Mouse (Mus musculus) midbrain, embryonic 13.5 days (tissue): ENCODE data around the gene Lamb2. TPM values are rescaled to one million over a fixed set of nuclear protein-coding genes. Genes with fewer than 3 reads are reported as not detected.

Experiments used
- ATAC-seq: fragments of 200-750 bp; cut with Nextera tagmentation; 2 replicates; pipeline ENCODE4 v1.8.0; 2017; ENCODE audit warnings: mild to moderate bottlenecking, moderate TSS enrichment, moderate library complexity
- H3K27ac ChIP-seq: fragments of 300-500 bp; sonication (generic); 2 replicates; pipeline ENCODE4 v1.5.1; 2015; ENCODE audit warnings: inconsistent platforms, mild to moderate bottlenecking, moderate library complexity
- H3K27me3 ChIP-seq: fragments of 300-500 bp; sonication (generic); 2 replicates; pipeline ENCODE4 v1.6.1; 2015; ENCODE audit warnings: mild to moderate bottlenecking, inconsistent platforms
- H3K36me3 ChIP-seq: fragments of 300-500 bp; sonication (generic); 2 replicates; pipeline ENCODE4 v1.6.1; 2015; ENCODE audit warnings: mild to moderate bottlenecking, inconsistent platforms
- H3K4me1 ChIP-seq: fragments of 300-500 bp; sonication (generic); replicated peaks from 2 replicates; pipeline ENCODE4 v1.6.1; 2015; ENCODE audit warnings: inconsistent platforms
- H3K4me2 ChIP-seq: fragments of 300-500 bp; sonication (generic); replicated peaks from 2 replicates; pipeline ENCODE4 v1.6.1; 2015; ENCODE audit warnings: moderate library complexity, mild to moderate bottlenecking, inconsistent platforms
- H3K4me3 ChIP-seq: fragments of 300-500 bp; sonication (generic); replicated peaks from 2 replicates; pipeline ENCODE4 v1.5.1; 2015; ENCODE audit warnings: mild to moderate bottlenecking, inconsistent platforms
- H3K9ac ChIP-seq: fragments of 300-500 bp; sonication (generic); replicated peaks from 2 replicates; pipeline ENCODE4 v1.6.1; 2015; ENCODE audit warnings: mild to moderate bottlenecking, inconsistent platforms
- H3K9me3 ChIP-seq: fragments of 300-500 bp; sonication (generic); 2 replicates; pipeline ENCODE4 v1.6.1; 2016; ENCODE audit warnings: mild to moderate bottlenecking, inconsistent platforms
- WGBS: fragments of 180-500 bp; shearing (Covaris S2); methylation state at CpG from one replicate; pipeline ENCODE4 v1.1.7; 2015; 5-methylcytosine and 5-hydroxymethylcytosine counted together
- polyA plus RNA-seq: library from polyadenylated mRNA; unstranded; fragments of >200 nt; fragmentation: Nextera tagmentation; extraction: Ambion mirVana; gene quantifications from 2 replicates; pipeline ENCODE4 v1.2.1, GENCODE M21; 2015

The Lamb2 gene
- polyA plus RNA-seq, 1 experiment from 2014 or later, result 24.1 TPM

DNA sequence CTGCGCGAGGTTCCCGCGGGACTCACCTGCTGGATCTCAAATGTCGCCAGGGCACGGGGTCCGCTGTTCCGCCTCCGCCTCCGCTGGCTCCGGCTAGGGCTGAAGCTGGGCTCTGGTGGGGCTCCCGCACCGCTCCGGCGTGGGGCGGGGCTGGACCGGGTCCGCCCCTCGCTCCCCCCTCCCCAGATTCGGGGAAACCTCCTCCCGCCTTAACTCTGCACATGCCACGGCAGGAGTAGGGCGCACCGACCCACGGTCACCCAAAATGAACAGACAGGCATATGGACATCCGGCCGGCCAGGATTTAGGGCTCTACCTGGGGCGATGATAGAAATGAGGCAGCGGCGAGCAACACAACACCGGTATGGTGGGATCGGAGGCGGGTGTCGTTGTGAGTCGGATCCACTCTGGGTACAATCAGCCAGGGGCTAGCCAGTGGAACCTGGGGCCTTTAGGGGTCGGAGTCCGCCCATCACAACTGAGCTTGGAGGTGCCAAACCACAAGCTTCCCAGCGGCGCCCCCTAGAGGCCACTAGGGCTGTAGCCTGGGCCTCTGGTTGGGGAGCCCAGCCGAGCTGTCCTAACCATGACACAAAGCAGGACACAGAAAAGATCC, 27.1 kb upstream of the Lamb2 start:
- peak overlapping the region; percentile 93 for H3K27ac ChIP-seq
- peak overlapping the region; percentile 83 for H3K9ac ChIP-seq
- H3K27me3 ChIP-seq, result no peaks in the 10 kb centered on the region
- H3K36me3 ChIP-seq, result peaks cover 17% of the 10 kb centered on the region
- H3K4me1 ChIP-seq, result peaks cover 54% of the 10 kb centered on the region
- under 1% methylated on average over 40 of the region's 40 CpGs for WGBS
- peak overlapping the region; percentile 74 for H3K4me2 ChIP-seq
- H3K9me3 ChIP-seq, result no peaks in the 10 kb centered on the region
- peak; percentile 83 for ATAC-seq
- peak overlapping the region; percentile 61 for H3K4me3 ChIP-seq

DNA sequence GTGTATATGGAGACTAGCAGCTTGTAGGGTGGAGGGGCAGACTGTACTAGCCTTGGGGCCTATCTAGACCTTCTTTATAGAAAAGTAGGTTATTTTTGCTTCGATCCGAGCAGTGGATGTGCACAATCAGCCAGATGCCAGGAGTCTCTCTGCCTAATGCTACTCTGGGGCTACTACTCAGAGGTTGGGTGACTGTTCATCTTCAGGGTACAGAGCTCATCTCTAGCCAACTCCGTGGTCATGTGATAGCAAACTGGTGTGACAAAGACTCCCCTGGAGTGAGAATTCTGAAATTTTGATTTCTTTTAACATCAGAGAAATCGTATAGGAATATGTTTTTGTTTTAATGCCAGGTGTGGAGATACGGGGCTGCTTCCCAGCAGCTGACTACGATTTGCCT, 26.6 kb upstream of the Lamb2 start:
- WGBS, result 51% methylated on average over 6 of the region's 6 CpGs
- H3K4me1 ChIP-seq, result peaks cover 54% of the 10 kb centered on the region
- H3K36me3 ChIP-seq, result peaks cover 12% of the 10 kb centered on the region
- no peaks in the 10 kb centered on the region for H3K27me3 ChIP-seq
- ATAC-seq, result peak; percentile 26; the same call in 1 of the 2 replicates
- peak overlapping the region; percentile 83 for H3K9ac ChIP-seq
- no peaks in the 10 kb centered on the region for H3K9me3 ChIP-seq
- H3K4me3 ChIP-seq, result peak overlapping the region; percentile 61
- H3K4me2 ChIP-seq, result peak overlapping the region; percentile 74
- peak overlapping the region; percentile 93 for H3K27ac ChIP-seq

DNA sequence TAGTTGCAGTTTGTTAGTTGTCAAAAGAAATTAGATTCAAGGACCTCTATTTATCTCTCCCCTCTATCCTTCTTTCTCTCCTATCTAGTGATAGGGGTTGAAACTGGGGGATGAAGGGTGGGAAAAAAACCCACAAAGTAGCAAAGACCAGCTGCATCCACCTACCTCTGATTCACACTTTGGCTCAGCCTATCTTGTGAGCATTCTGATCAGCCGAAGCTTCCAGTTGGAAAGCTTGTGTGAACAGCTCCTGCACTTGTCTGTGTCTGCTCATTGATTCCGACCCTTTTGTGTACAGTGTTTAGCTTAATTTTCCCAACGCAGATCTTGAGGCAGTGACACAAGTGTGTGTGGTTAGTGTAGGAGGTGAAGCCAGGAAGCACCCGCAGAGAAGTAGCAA, 26.1 kb upstream of the Lamb2 start:
- Histone ChIP-seq H3K4me2 (peak overlapping the region; percentile 74), H3K9ac (peak overlapping the region; percentile 83), H3K27ac (peak overlapping the region; percentile 93), H3K9me3 (no peaks in the 10 kb centered on the region), H3K36me3 (peaks cover 7% of the 10 kb centered on the region), H3K4me3 (peak overlapping the region; percentile 61), H3K4me1 (peaks cover 52% of the 10 kb centered on the region), H3K27me3 (no peaks in the 10 kb centered on the region)
- 87% methylated on average over 4 of the region's 4 CpGs for WGBS
- ATAC-seq, result no peak

- H3K36me3 ChIP-seq, result no peaks in the 10 kb centered on the region
- H3K27ac ChIP-seq, result no peak overlapping the region
- no peak overlapping the region for H3K4me3 ChIP-seq
- no peak overlapping the region for H3K4me2 ChIP-seq
- 0 out of 2 replicates have a peak, but pooled peaks cover 2% of the 10 kb centered on the region for H3K27me3 ChIP-seq
- ATAC-seq, result no peak
- peaks cover 43% of the 10 kb centered on the region for H3K4me1 ChIP-seq
- 0 out of 2 replicates have a peak overlapping the region, but pooled peaks have one; percentile 17 for H3K9ac ChIP-seq
- 90% methylated on average over 6 of the region's 6 CpGs for WGBS
- H3K9me3 ChIP-seq, result no peaks in the 10 kb centered on the region
Observed at GRCm38 (mm10) chr9:108454429-108454828, 25.1 kb upstream of the Lamb2 start.

GRCm38 (mm10) chr9:108455747-108456571, 23.6 kb upstream of the Lamb2 start:
- Histone ChIP-seq H3K4me1 (peaks cover 29% of the 10 kb centered on the region), H3K27me3 (0 out of 2 replicates have a peak, but pooled peaks cover 2% of the 10 kb centered on the region), H3K36me3 (no peaks in the 10 kb centered on the region), H3K27ac (no peak overlapping the region), H3K4me2 (no peak overlapping the region), H3K4me3 (no peak overlapping the region), H3K9ac (no peak overlapping the region), H3K9me3 (no peaks in the 10 kb centered on the region)
- 83% methylated on average over 12 of the region's 12 CpGs for WGBS
- no peak for ATAC-seq

- H3K4me2 ChIP-seq, result no peak overlapping the region
- H3K27ac ChIP-seq, result no peak overlapping the region
- peaks cover 29% of the 10 kb centered on the region for H3K4me1 ChIP-seq
- WGBS, result 85% methylated on average over 10 of the region's 10 CpGs
- 0 out of 2 replicates have a peak, but pooled peaks cover 2% of the 10 kb centered on the region for H3K27me3 ChIP-seq
- no peak overlapping the region for H3K4me3 ChIP-seq
- ATAC-seq, result no peak
- no peaks in the 10 kb centered on the region for H3K9me3 ChIP-seq
- H3K9ac ChIP-seq, result no peak overlapping the region
- no peaks in the 10 kb centered on the region for H3K36me3 ChIP-seq
Observed at GRCm38 (mm10) chr9:108456953-108457352, 22.6 kb upstream of the Lamb2 start.

DNA sequence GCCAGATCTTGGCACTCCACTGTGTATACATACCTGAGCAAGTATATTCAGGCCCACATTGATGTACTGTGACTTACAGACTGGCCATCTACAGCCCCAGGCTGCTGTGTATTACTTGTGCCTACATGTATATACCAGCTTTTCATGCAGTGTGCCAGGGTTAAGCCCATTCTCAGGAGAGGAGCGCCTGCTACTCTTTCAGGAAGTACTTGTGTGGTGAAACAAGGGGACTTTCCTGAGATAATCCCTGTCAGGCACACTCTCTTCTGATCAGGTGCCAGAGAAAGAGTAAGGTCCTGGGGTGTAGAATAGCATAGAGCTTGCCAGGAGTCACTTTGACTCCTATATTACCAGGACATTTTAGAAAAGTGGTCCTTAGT, 19.6 kb upstream of the Lamb2 start:
- ATAC-seq, result peak; percentile 49
- H3K27me3 ChIP-seq, result 0 out of 2 replicates have a peak, but pooled peaks cover 2% of the 10 kb centered on the region
- H3K4me3 ChIP-seq, result peak overlapping the region; percentile 89
- H3K27ac ChIP-seq, result peak overlapping the region; percentile 85; the same call in 1 of the 2 replicates
- H3K4me2 ChIP-seq, result peak overlapping the region; percentile 81
- H3K4me1 ChIP-seq, result peaks cover 17% of the 10 kb centered on the region
- WGBS, result 82% methylated on average over 1 of the region's 1 CpGs
- no peak overlapping the region for H3K9ac ChIP-seq
- no peaks in the 10 kb centered on the region for H3K9me3 ChIP-seq
- H3K36me3 ChIP-seq, result peaks cover 28% of the 10 kb centered on the region

- Histone ChIP-seq H3K4me3 (peak within 1 kb of the TSS; percentile 89), H3K9me3 (no peaks in the 10 kb centered on the region), H3K4me2 (peak within 1 kb of the TSS; percentile 81), H3K27ac (peak within 1 kb of the TSS; percentile 85), H3K27me3 (0 out of 2 replicates have a peak, but pooled peaks cover 2% of the 10 kb centered on the region), H3K36me3 (peaks cover 34% of the 10 kb centered on the region), H3K4me1 (peaks cover 17% of the 10 kb centered on the region), H3K9ac (peak within 1 kb of the TSS; percentile 91)
- WGBS, result under 1% methylated on average over 52 of the region's 52 CpGs
- peak; percentile 83 for ATAC-seq
Observed at GRCm38 (mm10) chr9:108460319-108461178, 19.0 kb upstream of the Lamb2 start, which contains the start of gene Ccdc71. TSS of gene Ccdc71 (plus strand) at chr9:108460527.

DNA sequence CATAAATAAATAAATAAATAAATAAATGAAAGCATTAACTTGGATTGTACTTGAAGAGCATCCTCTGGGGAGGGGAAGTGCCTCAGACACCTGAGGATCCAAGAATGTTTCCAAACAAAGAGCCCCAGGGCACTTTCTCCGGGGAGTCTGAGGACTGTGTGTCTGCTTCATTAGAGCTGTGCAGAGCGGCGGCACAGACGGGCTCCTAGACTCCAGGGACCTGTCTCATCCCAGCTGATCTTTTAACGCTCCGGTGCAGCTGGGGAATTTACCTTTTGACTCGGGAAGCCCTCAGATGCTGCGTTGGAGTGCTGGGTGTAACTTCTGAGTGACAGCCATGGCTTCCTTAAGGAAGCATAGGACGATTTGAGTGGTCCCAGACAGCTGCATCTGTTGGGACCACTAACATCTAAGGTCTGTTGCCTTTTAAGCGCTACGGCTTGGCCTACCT, 18.3 kb upstream of the Lamb2 start, which contains the start of gene Klhdc8b:
Klhdc8b (minus strand) TSS at position 401 of the 451 bp plus-strand sequence.
- Histone ChIP-seq H3K4me3 (peak within 1 kb of the TSS; percentile 89), H3K27me3 (0 out of 2 replicates have a peak, but pooled peaks cover 2% of the 10 kb centered on the region), H3K36me3 (peaks cover 40% of the 10 kb centered on the region), H3K27ac (peak within 1 kb of the TSS; percentile 85), H3K4me1 (peaks cover 17% of the 10 kb centered on the region), H3K9me3 (no peaks in the 10 kb centered on the region), H3K4me2 (peak within 1 kb of the TSS; percentile 81), H3K9ac (peak within 1 kb of the TSS; percentile 91)
- peak; percentile 28; the same call in 1 of the 2 replicates for ATAC-seq
- WGBS, result 23% methylated on average over 11 of the region's 11 CpGs

- no peak for ATAC-seq
- H3K4me2 ChIP-seq, result peak overlapping the region; percentile 81
- H3K27me3 ChIP-seq, result 0 out of 2 replicates have a peak, but pooled peaks cover 2% of the 10 kb centered on the region
- H3K4me3 ChIP-seq, result peak overlapping the region; percentile 89
- peaks cover 44% of the 10 kb centered on the region for H3K36me3 ChIP-seq
- H3K4me1 ChIP-seq, result peaks cover 17% of the 10 kb centered on the region
- no peaks in the 10 kb centered on the region for H3K9me3 ChIP-seq
- no peak overlapping the region; the same call in 1 of the 2 replicates for H3K9ac ChIP-seq
- H3K27ac ChIP-seq, result no peak overlapping the region
- WGBS, result 84% methylated on average over 5 of the region's 5 CpGs
Observed at GRCm38 (mm10) chr9:108461675-108462074, 17.9 kb upstream of the Lamb2 start.

DNA sequence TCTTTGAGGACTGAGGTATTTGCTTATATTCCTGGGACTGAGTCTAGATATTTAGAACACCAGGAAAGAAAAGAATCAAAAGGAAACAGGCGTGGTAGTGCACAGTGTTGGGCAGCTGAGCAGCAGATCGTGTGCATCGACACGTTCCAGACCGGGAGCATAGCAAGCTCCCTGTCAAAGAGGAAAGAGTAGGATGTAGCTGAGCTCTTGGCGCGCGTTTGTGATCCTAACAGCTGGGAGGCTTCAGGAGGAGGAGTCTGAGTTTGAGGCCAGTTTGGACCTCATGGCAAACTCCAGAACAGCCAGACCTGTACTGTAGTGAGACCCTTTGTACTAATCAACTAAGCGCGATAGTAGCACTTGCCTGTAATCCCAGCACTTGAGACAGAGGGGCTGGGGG, 17.3 kb upstream of the Lamb2 start:
- no peak overlapping the region for H3K27ac ChIP-seq
- ATAC-seq, result no peak
- peak overlapping the region; percentile 81 for H3K4me2 ChIP-seq
- no peaks in the 10 kb centered on the region for H3K9me3 ChIP-seq
- H3K4me3 ChIP-seq, result 0 out of 2 replicates have a peak overlapping the region, but pooled peaks have one; percentile 5
- H3K36me3 ChIP-seq, result peaks cover 48% of the 10 kb centered on the region
- WGBS, result 93% methylated on average over 10 of the region's 10 CpGs
- H3K27me3 ChIP-seq, result 0 out of 2 replicates have a peak, but pooled peaks cover 2% of the 10 kb centered on the region
- H3K4me1 ChIP-seq, result peaks cover 17% of the 10 kb centered on the region
- H3K9ac ChIP-seq, result no peak overlapping the region
